Comparison of ENCODE assay signal across 22 mouse cellular contexts in the genomic region with DNA sequence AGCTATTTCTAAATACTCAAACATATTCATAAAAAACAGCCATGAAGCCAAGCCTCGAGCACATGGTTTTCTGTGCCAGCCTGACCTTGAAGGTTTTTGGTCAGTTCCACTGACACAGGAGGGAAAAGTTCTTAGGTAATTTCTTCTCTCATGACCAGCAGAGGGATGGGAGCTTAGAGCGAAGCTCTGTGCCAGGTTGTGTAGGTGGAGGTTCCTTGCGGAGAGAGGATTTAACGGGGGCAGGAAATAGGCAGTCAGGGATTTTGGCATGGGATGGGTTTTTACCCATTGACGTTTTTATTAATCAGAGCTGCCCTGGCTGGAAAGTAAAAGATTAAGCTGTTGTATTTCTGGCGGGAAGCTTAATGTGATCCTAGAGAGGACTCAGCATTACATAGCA.
A peak's percentile ranks its signal among the peaks of the same experiment; 100 is the strongest.
DNase-seq lines count a peak whose midpoint lies in the region; ATAC-seq lines count a peak whose summit lies in the region.
"Had no signal": no experiment of that assay in that cellular context is flagged by ENCODE, and none has a peak within 500 bp of the region (broad histone marks: within the 10 kb centered on the region; RNA-seq: fewer than 3 reads in every experiment).

No protein-coding gene starts in this region.

- DNase-seq in frontal cortex, postnatal 10 days (ENCODE audit: low spot score in 2 of 2): no peak
- peak; percentile 57 for DNase-seq in brain, adult 2 months (ENCODE audit: low read depth, low spot score)
- peak; percentile 16 for DNase-seq in telencephalon, adult 2 months (ENCODE audit: low read depth, low spot score)
- DNase-seq in spleen, postnatal 4 days (ENCODE audit: low spot score in 2 of 2): no peak
- DNase-seq: adrenal gland, adult 8-10 months; adrenal gland, postnatal 14 days; adrenal gland, postnatal 36 days; B cell, adult 2 months; cerebellum, adult 11 months; cerebellum, adult 18-20 months; cerebellum, adult 8-10 months; cerebellum, adult 9-11 months; cerebellum, postnatal 14 days; cerebellum, postnatal 36 days; embryo, embryonic 11 days; forebrain, postnatal 0 days had no signal

- ATAC-seq in frontal cortex, adult (ENCODE audit: low TSS enrichment): peak; percentile 55; the same call in 1 of the 2 replicates
- ATAC-seq: activated CD4-positive, CD25-positive, alpha-beta regulatory T cell, adult 4 months; CD4-positive, CD25-positive, alpha-beta regulatory T cell, adult 4 months; forebrain, embryonic 13.5 days; forebrain, embryonic 15.5 days; forebrain, postnatal 0 days; Patski had no signal

Comparison
In these comparisons a context has a peak if more than half of its experiments do, and no peak if none do; other contexts are left out.
1. DNase-seq: peak in brain, adult 2 months (single experiment) and telencephalon, adult 2 months (single experiment); none in frontal cortex, postnatal 10 days (0 of 2) and spleen, postnatal 4 days (0 of 2).